Mouse (Mus musculus) ES-E14 (cell line): ENCODE data around the gene Wdpcp. TPM values are rescaled to one million over a fixed set of nuclear protein-coding genes. Genes with fewer than 3 reads are reported as not detected.

Source experiments
- DNase-seq: peaks from one replicate; pipeline ENCODE4 v3.0.0-alpha.2; 2013; ENCODE audit warnings: low read depth, low spot score
- H3K27ac ChIP-seq: 2 replicates; pipeline ENCODE4 v1.5.1; 2012; ENCODE audit warnings: low read depth, mild to moderate bottlenecking, low read length, moderate library complexity, mixed read lengths; ENCODE audit not compliant: poor library complexity, insufficient read depth, severe bottlenecking
- H3K36me3 ChIP-seq: 2 replicates; pipeline ENCODE4 v1.6.1; 2012; ENCODE audit warnings: mild to moderate bottlenecking, low read length, moderate library complexity, mixed read lengths; ENCODE audit not compliant: control insufficient read depth, poor library complexity, insufficient read depth, severe bottlenecking
- H3K4me1 ChIP-seq, 2 experiments: fragments of 150-350 bp in 1 of 2; sonication (generic) in 1 of 2; 2 replicates each; pipeline ENCODE4 v1.6.1; 2012; ENCODE audit warnings: low read length in 2 of 2, mild to moderate bottlenecking in 1 of 2, mixed read lengths in 1 of 2; ENCODE audit not compliant: control insufficient read depth in 2 of 2, insufficient read depth in 2 of 2, poor library complexity in 1 of 2
- H3K4me3 ChIP-seq, 2 experiments: fragments of 150-350 bp in 1 of 2; sonication (generic) in 1 of 2; 2 replicates each; pipeline ENCODE4 v1.5.1; 2012; ENCODE audit warnings: low read length in 2 of 2, low read depth in 1 of 2, mild to moderate bottlenecking in 1 of 2, mixed read lengths in 1 of 2; ENCODE audit not compliant: insufficient read depth in 1 of 2, poor library complexity in 1 of 2, severe bottlenecking in 1 of 2
- H3K9ac ChIP-seq: 2 replicates; pipeline ENCODE4 v1.6.1; 2012; ENCODE audit warnings: low read depth, mild to moderate bottlenecking, low read length, mixed read lengths; ENCODE audit not compliant: poor library complexity, insufficient read depth, severe bottlenecking
- H3K9me3 ChIP-seq: fragments of 150-350 bp; sonication (generic); 2 replicates; pipeline ENCODE4 v1.6.1; 2012; ENCODE audit warnings: low read depth, mild to moderate bottlenecking, low read length; ENCODE audit not compliant: control insufficient read depth, insufficient read depth
- CHD2 ChIP-seq: IDR thresholded peaks from 2 replicates; pipeline ENCODE4 v1.6.1; 2014; ENCODE audit warnings: mild to moderate bottlenecking, low read depth, low read length, inconsistent platforms
- HCFC1 ChIP-seq: IDR thresholded peaks from 2 replicates; pipeline ENCODE4 v1.6.1; 2012; ENCODE audit warnings: low read length, inconsistent platforms, borderline replicate concordance; ENCODE audit not compliant: insufficient read depth
- MAFK ChIP-seq: IDR thresholded peaks from 2 replicates; pipeline ENCODE4 v1.6.1; 2014; ENCODE audit warnings: mild to moderate bottlenecking, low read depth, low read length, inconsistent platforms; ENCODE audit not compliant: insufficient read depth
- ZC3H11A ChIP-seq: IDR thresholded peaks from 2 replicates; pipeline ENCODE4 v1.6.1; 2012; ENCODE audit warnings: low read depth, mild to moderate bottlenecking, inconsistent platforms, low read length, borderline replicate concordance
- ZNF384 ChIP-seq: IDR thresholded peaks from 2 replicates; pipeline ENCODE4 v1.6.1; 2012; ENCODE audit warnings: low read depth, low read length, inconsistent platforms
- in situ Hi-C, 2 experiments: fragments of 600-800 bp; cut with MboI; formaldehyde crosslinking; loops; one replicate each; pipeline ENCODE4 v1.15.1; 2025; ENCODE audit warnings: low sequenced_read_pairs in 2 of 2, inconsistent platforms in 1 of 2; ENCODE audit not compliant: unreplicated experiment in 2 of 2
- total RNA-seq: library from RNA; depleted of rRNA; stranded (reverse); fragments of 300-350 nt; gene quantifications from 2 replicates; pipeline ENCODE4 v1.2.3, GENCODE M21; 2012

Gene Wdpcp
- total RNA-seq, 1 experiment: 3.0 TPM

- TF ChIP-seq ZC3H11A (no peak), HCFC1 (no peak), MAFK (no peak), ZNF384 (no peak), CHD2 (no peak)
- no peaks in the 10 kb centered on the region for H3K36me3 ChIP-seq
- no peak overlapping the region for H3K9ac ChIP-seq
- H3K4me1 ChIP-seq: no peaks in the 10 kb centered on the region
- H3K4me3 ChIP-seq: no peak overlapping the region
- in situ Hi-C loops: no loop called here
- H3K27ac ChIP-seq: no peak overlapping the region
- DNase-seq: no peak
- no peaks in the 10 kb centered on the region for H3K9me3 ChIP-seq
Observed at GRCm38 (mm10) chr11:21547518-21547917, 24.5 kb upstream of the Wdpcp start.

GRCm38 (mm10) chr11:21549052-21549451, 23.0 kb upstream of the Wdpcp start:
- no peak overlapping the region for H3K9ac ChIP-seq
- in situ Hi-C loops: no loop called here
- no peak for TF ChIP-seq CHD2
- TF ChIP-seq ZNF384: no peak
- H3K36me3 ChIP-seq: no peaks in the 10 kb centered on the region
- no peak for DNase-seq
- H3K4me3 ChIP-seq: no peak overlapping the region
- no peak overlapping the region for H3K27ac ChIP-seq
- no peaks in the 10 kb centered on the region for H3K9me3 ChIP-seq
- H3K4me1 ChIP-seq: no peaks in the 10 kb centered on the region

GRCm38 (mm10) chr11:21549754-21550153, 22.3 kb upstream of the Wdpcp start:
- H3K9me3 ChIP-seq: no peaks in the 10 kb centered on the region
- H3K9ac ChIP-seq: no peak overlapping the region
- H3K4me3 ChIP-seq: no peak overlapping the region
- H3K36me3 ChIP-seq: no peaks in the 10 kb centered on the region
- TF ChIP-seq ZNF384 (no peak), MAFK (no peak), ZC3H11A (no peak), CHD2 (no peak), HCFC1 (no peak)
- DNase-seq: no peak
- no peak overlapping the region for H3K27ac ChIP-seq
- in situ Hi-C loops: no loop called here
- H3K4me1 ChIP-seq: no peaks in the 10 kb centered on the region

- no peaks in the 10 kb centered on the region for H3K4me1 ChIP-seq
- TF ChIP-seq ZNF384: no peak
- no peak for TF ChIP-seq CHD2
- TF ChIP-seq MAFK: no peak
- no peak for TF ChIP-seq ZC3H11A
- TF ChIP-seq HCFC1: no peak
- no peak overlapping the region for H3K27ac ChIP-seq
- no peak overlapping the region for H3K4me3 ChIP-seq
- in situ Hi-C loops: no loop called here
- no peak for DNase-seq
- no peaks in the 10 kb centered on the region for H3K36me3 ChIP-seq
- no peak overlapping the region for H3K9ac ChIP-seq
- H3K9me3 ChIP-seq: no peaks in the 10 kb centered on the region
Observed at GRCm38 (mm10) chr11:21550222-21551173, 21.5 kb upstream of the Wdpcp start.

- no peak for TF ChIP-seq HCFC1
- Histone ChIP-seq H3K27ac (no peak overlapping the region), H3K4me3 (no peak overlapping the region), H3K4me1 (no peaks in the 10 kb centered on the region), H3K9me3 (no peaks in the 10 kb centered on the region), H3K36me3 (no peaks in the 10 kb centered on the region), H3K9ac (no peak overlapping the region)
- no peak for DNase-seq
- in situ Hi-C loops: no loop called here
Observed at GRCm38 (mm10) chr11:21552049-21552448, 20.0 kb upstream of the Wdpcp start.
